Mouse (Mus musculus): ENCODE measurements around the gene Ift80.

DNA sequence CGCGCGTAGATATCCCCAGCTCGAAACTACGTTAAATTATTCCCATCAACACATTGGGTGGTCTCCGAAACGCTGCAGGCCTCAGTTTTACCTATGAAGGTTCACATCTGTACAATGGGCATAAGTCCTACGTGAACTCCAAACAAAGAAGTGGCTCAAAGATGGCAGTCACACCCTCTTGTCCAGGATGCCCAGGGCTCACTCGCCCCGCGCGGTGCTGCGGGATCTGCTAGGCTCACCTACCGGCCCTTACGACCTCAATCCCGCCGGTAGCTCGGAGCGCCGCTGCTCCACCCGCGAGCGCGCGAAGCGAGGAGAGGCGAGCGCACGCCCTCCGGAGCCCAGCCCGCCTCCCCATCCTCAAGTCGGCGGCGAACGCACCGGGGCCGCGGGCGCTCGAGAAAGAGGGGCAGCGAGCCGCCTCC, 39.8 kb upstream of the Ift80 start:
- no peak for TF ChIP-seq CTCF (IDR thresholded peaks at IDR 0.05; ENCODE audit: control insufficient read depth, insufficient read depth, insufficient read length)
- TF ChIP-seq FOSL1 (IDR thresholded peaks at IDR 0.05; ENCODE audit: insufficient read depth, low read length, poor library complexity, severe bottlenecking) = no peak
- TF ChIP-seq MAX (IDR thresholded peaks at IDR 0.05) = no peak
